Mouse (Mus musculus): Measurements from ENCODE around the gene Gprin3.
"Not testable (repeated sequence)": the region's sequence is repeated elsewhere in the genome, so short reads cannot be mapped to it uniquely, and the experiment has no call there.

Gene Gprin3

DNA sequence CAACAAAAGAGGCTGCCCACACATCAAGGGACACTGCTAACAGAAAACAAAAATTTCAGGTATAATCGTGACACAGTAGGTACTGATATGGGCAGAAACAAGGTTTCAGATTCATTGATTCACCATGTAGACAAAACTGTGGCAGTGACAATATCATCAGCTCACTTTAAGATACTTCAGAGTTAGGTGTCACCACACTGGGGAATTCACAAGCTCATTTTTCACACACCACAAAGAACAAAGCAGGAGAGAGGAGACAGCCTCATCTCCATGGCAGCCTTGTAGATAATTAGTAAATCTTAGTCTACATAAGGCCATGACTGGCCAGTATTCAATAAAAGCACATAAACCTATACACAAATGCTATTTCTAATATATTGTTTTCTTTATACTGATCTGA lies 77.4 kb downstream of the Gprin3 start:
- DNase-seq (ENCODE audit: low spot score in 2 of 2), result no peak

DNA sequence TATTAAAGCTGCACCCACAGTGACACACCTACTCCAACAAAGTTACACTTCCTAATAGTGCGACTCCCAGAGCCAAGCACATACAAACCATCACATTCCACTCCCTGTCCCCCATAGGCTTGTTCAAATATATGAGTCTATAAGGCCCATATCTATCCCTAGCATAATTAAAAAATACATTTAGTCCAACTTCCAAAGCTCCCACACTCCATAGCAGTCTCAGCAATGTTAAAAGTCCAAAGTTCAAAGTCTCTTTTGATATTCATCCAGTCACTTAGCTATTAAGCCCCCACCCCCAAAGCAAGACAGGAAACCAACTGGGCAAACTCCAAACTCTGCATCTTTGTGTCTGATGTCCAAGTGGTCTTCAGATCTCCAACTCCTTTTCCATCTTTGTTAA lies 84.9 kb downstream of the Gprin3 start:
- no peak for DNase-seq (ENCODE audit: low spot score in 2 of 2)

DNA sequence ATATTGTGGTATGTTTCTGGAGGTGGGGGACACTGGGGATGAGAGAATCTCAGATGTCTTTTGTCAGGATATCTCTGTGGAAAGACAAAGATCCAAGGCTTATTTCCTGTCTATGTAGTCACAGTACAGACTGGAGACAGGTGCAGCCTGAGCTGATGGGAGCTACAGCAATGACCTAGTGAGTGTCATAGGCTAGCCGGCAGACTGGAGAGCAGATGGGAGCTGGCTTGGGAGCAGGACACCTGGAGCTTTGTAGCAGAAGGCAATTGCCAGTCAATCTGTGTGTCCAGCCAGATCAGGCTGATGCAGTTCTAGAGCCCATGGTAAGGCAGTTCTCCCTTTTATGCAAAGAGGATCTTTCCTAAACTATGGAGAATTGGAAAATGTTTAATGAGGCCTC lies 97.8 kb downstream of the Gprin3 start:
- DNase-seq (ENCODE audit: low spot score in 2 of 2), result no peak

DNA sequence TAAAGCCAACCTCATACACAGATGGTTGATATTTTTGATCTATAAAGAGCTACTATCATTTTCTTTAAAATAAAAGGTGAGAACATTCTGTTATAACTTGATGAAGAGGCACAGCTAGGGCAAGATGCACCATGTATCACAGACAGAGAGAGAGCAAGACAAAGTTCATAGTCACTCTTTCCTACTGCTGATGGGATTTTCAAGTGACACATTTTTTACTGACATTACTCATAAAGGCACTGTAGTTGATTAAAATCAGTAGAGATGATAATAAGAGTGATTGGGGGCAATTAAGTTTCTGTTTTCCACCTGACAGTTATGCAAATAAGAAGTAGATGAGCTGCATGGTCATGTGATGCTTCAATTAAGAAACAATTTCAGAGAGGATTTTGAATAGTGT lies 110.2 kb downstream of the Gprin3 start:
- DNase-seq (ENCODE audit: low spot score in 2 of 2), result no peak

DNA sequence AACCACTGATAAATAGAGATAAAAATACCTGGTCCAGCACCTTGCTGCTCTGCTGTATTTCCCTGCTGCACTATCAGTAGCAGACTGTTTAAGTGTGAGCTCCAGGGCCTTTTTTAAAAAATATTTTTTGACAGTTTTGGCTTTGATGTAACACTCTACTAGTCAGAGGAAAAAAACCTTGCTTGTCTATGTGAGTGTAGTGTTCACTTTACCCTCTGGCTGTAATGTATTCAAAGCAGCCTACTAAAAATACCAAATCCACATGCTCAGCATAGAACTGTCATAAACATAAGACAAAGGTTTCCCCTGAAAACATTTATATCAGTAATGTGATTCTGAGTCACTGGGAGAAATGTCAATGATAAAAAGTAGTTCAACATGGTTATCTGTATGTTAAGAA lies 111.0 kb downstream of the Gprin3 start:
- DNase-seq (ENCODE audit: low spot score in 2 of 2), result no peak

DNA sequence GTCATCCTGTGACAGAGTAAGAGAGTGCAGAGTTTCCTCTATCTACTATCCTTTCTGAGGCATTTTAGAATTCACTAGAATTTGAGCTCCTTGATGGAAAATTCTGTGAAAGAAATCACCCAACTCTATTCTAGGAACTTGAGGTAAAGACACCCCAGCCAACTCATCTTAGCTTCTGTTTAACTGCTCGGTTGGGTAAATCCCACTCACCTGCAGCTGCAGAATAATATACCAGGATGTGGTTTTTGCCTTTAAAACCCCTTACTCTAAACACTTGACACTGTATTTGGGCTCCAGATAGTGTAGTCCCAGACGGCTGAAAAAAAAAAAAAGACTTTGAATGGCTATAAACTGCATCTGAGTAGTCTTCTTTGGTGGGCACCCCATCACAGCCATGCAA lies 112.9 kb downstream of the Gprin3 start:
- DNase-seq (ENCODE audit: low spot score in 2 of 2), result no peak

DNA sequence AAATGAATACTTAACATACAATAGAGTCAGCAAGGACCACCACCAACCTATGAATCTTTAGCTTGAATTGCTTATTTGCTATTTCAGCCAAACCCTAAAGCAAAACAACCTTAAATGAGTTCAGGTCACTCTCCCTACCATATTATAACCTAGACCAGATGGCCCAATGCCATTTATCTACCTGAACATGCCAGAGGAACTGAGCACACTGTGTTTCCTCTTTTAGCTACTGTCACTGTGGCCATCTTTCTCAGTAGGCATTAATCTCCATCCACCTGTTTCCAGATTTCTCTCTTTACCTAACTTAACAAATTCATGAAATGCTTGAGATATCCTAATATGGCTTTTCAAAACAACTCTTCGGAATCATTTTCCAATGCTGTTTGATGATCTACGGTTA lies 114.9 kb downstream of the Gprin3 start:
- no peak for DNase-seq (ENCODE audit: low spot score in 2 of 2)

DNA sequence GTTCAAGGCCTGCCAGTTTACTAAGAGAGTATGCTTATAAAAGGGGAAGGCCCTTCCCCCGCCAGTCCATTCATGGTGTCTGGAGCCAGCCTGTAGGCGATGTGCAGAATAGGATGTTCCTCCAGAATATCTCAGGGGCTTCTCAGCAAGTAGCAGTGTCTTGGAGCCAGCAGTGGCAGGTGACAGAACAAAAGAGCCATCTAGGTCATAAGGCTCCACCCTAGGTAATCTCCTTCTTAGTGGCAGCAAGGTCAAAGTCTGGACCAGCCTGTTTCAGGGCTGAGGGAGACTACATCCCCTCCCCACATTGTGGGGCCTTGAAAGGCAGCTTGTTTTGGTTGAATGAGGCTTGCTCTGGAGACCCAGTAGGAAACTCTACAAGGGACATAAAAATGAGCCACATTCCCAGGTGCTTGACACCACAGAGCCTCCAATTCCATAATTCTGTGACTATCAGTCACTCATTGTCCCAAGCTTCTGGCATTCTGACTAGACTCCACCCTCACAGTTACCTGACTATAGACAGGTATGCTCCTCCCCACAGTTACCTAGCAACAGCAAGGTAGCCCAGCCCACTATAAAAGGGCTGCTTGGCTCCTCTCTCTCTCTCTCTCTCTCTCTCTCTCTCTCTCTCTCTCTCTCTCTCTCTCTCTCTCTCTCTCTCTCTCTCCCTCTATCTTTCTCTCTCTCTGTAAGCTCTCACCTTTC lies 121.7 kb downstream of the Gprin3 start:
- DNase-seq (ENCODE audit: low spot score in 2 of 2), result not testable (repeated sequence)

DNA sequence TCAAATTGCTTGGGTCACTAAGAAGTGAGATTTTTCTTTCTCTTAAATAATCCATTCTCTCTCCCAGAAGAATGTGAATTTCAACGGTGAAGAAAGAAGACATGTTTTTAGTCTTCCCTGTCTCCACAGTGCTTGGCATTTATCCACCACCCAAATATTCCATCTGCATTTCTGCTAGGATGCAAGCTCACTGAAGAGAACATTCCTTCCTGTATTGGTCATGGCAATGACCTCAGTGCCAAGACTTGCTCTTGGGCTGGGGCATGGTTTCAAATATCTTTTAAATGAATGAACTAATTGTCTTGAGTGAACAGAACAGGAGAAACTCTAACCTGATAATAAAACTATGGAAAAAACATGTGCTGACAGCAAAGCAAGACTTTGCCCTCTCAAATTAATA lies 123.1 kb downstream of the Gprin3 start:
- no peak for DNase-seq (ENCODE audit: low spot score in 2 of 2)

All from urinary bladder, adult 18-20 months (tissue).